Mouse (Mus musculus) splenic B cell, adult 2 months (primary cell): ENCODE measurements around the gene Col5a1.

Source experiments
- DNase-seq: peaks from one replicate; pipeline ENCODE4 v3.0.0-alpha.2; 2011; ENCODE audit warnings: low read depth, low spot score
- H3K27me3 ChIP-seq: 2 replicates; pipeline ENCODE4 v1.6.1; 2012; ENCODE audit warnings: mild to moderate bottlenecking, low read length, moderate library complexity, mixed read lengths; ENCODE audit not compliant: control insufficient read depth, poor library complexity, insufficient read depth, severe bottlenecking
- H3K36me3 ChIP-seq: 2 replicates; pipeline ENCODE4 v1.6.1; 2012; ENCODE audit warnings: mild to moderate bottlenecking, low read length, moderate library complexity, mixed read lengths; ENCODE audit not compliant: control insufficient read depth, poor library complexity, insufficient read depth, severe bottlenecking

Gene Col5a1

GRCm38 (mm10) chr2:27874596-27874995 is 11.6 kb upstream of the Col5a1 start:
- Histone ChIP-seq H3K36me3 (no peaks in the 10 kb centered on the region), H3K27me3 (no peaks in the 10 kb centered on the region)
- DNase-seq, result no peak

DNA sequence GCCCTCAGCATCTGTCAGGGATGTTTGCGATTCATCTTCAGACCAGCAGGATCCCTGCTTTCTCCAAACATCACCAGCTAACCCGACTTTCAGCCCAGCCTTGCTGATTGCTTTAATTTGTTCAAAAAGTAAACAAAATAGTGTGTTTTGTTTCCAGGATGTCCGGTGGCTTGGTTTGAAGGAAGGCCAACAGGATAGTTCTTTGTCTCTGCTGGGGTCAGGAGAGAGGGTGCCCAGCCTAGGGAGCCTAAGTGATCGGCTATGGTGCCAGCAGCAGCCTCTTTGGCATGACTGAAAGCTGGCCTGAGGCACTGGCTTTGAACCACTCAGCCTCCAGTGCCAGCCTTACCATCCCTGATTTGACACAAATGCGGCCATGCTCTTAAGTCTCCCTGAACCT is 11.0 kb upstream of the Col5a1 start:
- no peaks in the 10 kb centered on the region for H3K27me3 ChIP-seq
- H3K36me3 ChIP-seq, result no peaks in the 10 kb centered on the region
- no peak for DNase-seq

DNA sequence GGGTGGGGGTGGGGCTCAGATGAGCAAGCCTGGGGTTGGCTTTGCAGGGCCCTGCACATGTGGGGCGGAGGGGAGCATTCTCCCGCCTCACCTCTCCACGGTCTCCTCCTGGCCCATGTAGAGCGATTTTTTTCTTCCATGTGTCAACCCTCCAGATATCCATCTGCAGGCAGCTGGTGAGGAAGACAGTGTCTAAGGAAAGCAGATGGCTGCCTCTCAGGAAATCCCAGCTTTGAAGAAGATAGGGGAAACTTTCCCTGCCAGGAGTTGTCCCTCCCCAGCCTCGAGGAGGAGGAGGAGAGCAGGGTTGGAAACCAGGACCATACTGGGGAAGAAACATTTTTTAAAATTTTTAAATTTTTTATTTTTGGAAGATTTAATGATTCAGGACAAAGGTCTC is 10.4 kb upstream of the Col5a1 start:
- no peak for DNase-seq
- no peaks in the 10 kb centered on the region for H3K36me3 ChIP-seq
- H3K27me3 ChIP-seq, result no peaks in the 10 kb centered on the region

DNA sequence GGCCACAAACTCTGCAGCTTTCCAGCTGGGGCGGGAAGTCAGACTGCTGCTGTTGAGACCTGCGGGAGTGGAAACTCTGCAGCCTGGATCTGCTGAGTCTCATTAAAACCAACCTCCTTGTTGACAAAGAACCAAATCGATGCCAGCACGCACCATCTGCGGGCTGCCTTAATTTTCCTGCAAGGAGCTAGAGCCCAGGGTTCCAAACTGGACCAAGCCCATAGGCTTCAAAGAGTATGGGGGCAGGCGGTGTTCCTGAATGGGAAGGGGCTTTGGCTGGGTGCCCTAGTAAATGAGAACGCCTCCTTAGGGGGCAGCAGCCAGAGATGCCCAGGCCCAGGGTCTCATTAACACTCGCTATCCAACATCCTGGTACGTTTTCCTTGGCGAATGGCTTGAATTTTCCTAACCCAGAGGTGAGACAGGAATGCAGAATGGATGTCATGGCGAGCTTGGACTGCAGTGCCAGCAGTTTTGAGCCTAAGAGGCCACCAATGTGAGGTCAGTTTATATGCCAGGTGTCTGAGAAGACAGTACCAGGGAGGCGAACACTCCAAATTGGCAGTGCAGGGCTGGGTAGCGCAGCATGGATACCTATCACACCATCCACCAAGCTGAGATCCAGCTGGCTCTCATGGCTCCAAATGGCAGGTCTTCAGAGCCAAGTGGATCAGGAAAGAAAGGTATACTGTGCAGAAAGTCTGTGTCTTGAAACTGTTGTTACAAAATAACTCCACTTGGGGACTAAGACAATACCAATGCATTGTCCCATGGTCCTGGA is 9.3 kb upstream of the Col5a1 start:
- no peak for DNase-seq
- Histone ChIP-seq H3K36me3 (no peaks in the 10 kb centered on the region), H3K27me3 (no peaks in the 10 kb centered on the region)

DNA sequence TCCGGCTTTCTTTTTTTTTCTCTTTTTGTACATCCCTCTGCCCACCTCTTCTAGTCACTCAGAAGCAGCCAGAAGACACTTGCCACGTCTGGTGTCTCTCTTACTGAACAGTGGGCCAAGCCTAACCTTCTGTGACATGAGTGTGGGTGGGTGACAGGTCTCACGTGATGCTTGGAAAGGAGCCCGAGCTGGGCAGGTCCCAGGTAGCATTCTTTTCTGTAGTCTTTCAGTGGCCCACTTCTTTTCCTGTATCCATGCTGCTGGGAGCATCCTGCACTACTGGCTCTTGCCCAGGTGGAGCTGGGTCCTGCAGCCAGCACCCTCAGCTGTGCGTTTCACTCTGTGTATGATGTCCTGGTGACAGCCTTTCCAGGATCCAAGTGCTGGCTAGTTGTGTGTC is 8.2 kb upstream of the Col5a1 start:
- Histone ChIP-seq H3K27me3 (no peaks in the 10 kb centered on the region), H3K36me3 (no peaks in the 10 kb centered on the region)
- DNase-seq, result no peak

- no peak for DNase-seq
- Histone ChIP-seq H3K27me3 (no peaks in the 10 kb centered on the region; the same call in 1 of the 2 replicates), H3K36me3 (no peaks in the 10 kb centered on the region)
These were observed 2.9 kb upstream of the Col5a1 start for GRCm38 (mm10) chr2:27883276-27883675.

GRCm38 (mm10) chr2:27885456-27886147 is 623 bp upstream of the Col5a1 start:
- Histone ChIP-seq H3K27me3 (no peaks in the 10 kb centered on the region; the same call in 1 of the 2 replicates), H3K36me3 (no peaks in the 10 kb centered on the region)
- no peak for DNase-seq

DNA sequence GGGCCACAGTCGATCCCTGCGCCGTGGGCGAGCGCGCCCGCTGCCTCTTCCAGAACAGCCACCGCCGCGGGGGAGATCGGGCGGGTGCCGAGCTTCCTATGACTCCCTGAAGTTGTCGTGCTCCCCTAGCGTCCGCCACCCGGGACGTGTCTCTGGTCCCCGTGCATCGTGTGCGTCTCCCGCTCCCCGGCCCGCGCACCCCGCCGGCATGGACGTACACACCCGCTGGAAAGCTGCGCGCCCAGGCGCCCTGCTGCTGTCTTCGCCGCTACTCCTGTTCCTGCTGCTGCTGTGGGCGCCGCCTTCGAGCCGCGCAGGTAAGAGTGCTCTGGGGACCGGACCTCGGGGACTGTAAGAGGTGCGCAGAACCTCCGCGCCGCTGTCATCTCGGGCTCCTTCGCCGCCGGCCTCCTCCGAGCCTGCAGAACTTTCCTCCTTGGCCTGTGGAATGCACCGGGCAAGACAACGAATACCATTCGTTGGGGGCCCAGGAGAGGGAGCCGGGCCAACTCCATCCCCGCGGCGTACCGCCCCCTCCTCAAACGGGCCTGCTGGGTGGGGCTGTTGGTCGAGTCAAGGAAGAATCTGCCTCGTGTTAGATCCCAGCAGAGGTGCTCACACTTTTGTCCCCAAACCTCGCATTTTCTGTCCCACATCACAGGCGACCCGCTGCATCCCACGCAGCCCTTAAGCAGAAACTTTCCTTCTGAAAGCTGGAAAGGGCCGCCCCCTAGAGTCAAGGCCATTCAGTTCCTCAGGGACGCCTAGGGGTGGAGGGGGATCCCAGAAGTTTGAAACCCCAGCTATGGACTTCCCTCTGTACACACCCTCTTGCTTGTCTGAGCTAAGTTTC is 609 bp downstream of the Col5a1 start:
- Histone ChIP-seq H3K27me3 (no peaks in the 10 kb centered on the region; the same call in 1 of the 2 replicates), H3K36me3 (no peaks in the 10 kb centered on the region)
- DNase-seq, result no peak

DNA sequence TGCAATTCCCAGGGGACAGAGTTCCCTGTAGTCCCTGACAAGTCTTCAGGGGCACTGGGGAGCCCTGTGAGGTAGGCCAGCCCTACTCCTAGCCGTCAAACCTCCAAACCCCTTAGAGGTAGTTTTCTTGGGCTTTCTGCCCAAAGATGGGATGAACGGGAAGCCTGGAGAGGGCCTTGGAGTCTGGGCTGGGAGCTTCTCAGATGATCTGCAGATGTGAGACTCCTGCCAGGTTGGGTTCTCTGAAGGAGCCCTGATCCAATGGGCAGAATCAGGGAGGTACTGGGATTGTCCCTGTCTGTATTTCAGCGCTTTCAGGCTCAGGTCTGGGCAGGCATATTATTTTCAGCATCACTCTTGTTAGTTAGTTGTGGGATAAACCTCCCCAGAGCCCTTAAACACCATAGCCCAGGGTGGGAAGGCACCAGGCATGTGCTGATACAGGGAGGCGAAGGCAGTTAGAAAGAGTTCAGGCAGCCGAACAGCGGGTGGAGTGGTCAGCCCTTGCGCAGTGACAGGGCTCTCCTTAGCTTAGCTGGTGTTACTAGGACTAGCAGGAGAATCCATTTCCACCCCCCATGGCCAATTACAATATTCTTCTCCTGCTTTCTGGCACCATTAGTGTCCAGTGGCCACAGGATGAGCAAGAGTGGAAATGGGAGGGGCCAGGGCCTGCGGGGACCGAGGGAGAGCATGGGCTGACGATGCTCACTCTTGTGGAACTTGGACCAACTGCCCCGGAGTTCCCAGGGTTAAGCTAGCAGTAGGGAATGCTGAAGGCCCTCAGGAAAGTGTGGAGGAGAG is 1.4 kb downstream of the Col5a1 start:
- Histone ChIP-seq H3K36me3 (no peaks in the 10 kb centered on the region), H3K27me3 (no peaks in the 10 kb centered on the region; the same call in 1 of the 2 replicates)
- no peak for DNase-seq

GRCm38 (mm10) chr2:27888603-27889545 is 2.6 kb downstream of the Col5a1 start:
- H3K27me3 ChIP-seq, result no peaks in the 10 kb centered on the region; the same call in 1 of the 2 replicates
- DNase-seq, result no peak
- H3K36me3 ChIP-seq, result no peaks in the 10 kb centered on the region

DNA sequence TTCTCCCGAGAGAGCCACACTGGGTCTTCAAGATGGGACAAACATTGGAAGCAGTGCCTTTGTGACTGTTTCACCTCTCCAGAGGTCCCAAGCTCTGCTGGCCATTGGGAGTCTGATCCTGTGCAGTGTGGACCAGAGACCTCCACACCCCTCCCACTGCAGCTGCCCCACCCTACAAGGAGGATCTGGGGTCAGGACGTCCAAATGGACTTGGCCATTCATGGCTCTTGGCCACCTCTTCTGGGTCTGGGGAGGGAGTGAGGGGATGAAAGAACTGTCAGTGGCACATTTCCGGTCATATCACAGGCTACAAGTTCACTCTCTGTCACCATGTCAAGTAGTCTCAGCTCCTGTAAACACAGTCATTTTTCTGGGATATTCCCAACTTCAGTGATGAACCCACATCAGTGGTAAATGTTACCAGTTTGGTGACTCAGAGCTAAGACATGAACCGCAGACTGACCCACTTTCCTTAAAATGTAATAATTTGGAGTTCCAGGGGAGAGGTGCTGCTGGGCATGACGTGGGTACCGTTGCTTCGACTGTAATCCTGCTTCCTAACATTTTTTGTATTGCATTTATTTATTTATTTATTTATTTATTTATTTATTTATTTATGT is 5.8 kb downstream of the Col5a1 start:
- Histone ChIP-seq H3K36me3 (no peaks in the 10 kb centered on the region), H3K27me3 (no peaks in the 10 kb centered on the region; the same call in 1 of the 2 replicates)
- no peak for DNase-seq

DNA sequence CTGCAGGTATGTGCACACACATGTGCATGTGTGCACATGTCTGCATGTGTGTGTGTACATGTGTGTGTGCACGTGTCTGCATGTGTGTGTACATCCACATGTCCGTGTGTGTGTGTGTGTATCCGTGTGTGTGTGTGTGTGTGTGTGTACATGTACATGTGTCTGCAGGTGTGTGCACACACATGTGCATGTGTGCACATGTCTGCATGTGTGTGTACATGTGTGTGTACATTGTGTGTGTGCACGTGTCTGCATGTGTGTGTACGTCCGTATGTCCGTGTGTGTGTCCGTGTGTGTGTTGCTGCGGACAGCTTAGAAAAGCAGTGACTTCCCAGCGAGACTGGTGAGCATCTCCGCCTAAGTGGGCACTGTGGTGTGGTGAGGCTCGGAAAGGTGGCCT is 6.8 kb downstream of the Col5a1 start:
- Histone ChIP-seq H3K36me3 (no peaks in the 10 kb centered on the region), H3K27me3 (no peaks in the 10 kb centered on the region)
- no peak for DNase-seq

DNA sequence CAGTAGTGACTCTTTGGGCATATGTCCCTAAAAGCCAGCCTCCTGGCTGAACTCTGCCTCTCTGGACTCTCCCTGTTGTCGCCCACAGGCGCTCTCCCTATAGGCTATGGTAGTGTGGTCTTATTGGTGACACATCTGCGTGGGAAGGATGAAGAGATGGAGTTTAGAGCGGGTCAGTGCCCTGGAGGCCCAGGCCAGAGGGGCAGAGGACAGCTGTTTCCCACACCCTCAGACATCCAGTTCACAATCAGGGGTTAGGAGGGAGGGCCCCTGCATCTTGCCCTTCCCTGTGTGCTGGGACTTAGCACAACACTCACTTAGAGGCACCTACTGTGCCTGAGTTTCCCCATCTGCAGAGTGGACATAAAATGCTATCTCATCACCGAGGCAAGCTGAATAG is 8.8 kb downstream of the Col5a1 start:
- H3K36me3 ChIP-seq, result no peaks in the 10 kb centered on the region
- DNase-seq, result no peak
- H3K27me3 ChIP-seq, result no peaks in the 10 kb centered on the region
